Mouse (Mus musculus) 3134 (cell line): ENCODE data around the gene Pltp.
A peak's percentile ranks its signal among the peaks of the same experiment; 100 is the strongest.
"Not testable (repeated sequence)": the region's sequence is repeated elsewhere in the genome, so short reads cannot be mapped to it uniquely, and the experiment has no call there.

ENCODE experiments used
- DNase-seq: peaks from one replicate; pipeline ENCODE4 v3.0.0-alpha.2; 2011; ENCODE audit warnings: low spot score; ENCODE audit not compliant: insufficient read length; ENCODE audit errors: extremely low read depth

Pltp gene

DNA sequence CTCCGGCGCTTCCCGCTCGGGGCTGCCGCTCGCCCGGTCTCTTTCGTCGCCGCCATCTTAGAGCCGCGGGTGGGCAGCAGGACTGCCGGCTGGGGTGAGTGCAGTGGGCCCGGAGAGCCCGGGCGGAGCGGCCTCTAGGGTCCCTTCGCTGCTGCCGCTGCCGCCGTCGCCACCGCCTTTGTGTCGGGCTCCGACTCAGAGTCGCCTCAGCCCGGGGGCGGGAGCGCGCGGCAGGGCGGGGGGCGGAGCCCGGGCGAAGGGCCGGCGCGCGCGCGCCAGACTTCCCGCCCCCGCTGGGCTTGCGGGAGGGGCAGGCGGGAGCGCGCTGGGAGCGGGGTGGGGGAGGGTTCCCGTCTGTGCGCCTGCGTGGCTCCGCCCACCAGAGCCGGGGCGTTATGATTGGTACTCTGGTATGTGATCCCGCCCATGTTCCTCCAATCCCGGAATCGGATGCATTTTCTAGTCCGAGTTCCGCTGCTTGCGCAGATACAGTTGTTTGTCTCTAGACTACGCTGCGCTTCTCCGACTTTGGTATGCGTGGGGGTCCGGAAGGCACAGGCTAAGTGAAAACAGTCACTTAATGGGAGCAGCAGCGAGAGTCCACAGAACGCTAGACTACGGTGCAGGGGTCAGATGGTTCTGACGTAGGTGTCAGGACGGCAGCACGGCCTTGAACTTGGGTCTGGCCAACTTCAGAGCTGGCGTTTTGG, 22.2 kb upstream of the Pltp start:
- DNase-seq = peak; percentile 97

DNA sequence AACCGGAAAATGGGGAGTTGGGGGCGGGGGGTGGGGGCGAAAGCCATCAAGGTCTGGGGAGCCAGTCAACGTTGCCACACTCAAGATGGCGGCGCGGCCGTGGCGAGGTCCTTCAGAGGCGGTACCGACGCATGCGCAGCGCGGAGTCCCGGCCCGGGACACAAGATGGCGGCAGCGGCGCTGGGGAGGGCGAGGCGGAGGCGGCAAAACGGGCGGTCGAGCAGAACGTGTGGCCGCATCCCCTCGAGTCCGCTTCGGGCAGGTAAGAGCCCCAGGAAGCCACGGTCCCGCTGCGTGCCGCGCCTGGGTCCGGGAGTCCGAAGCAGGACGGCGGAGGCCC, 21.7 kb upstream of the Pltp start, which contains the start of gene Pcif1:
Gene Pcif1 (plus strand): TSS at position 77 of the 340 bp plus-strand sequence.
- peak; percentile 91 for DNase-seq

DNA sequence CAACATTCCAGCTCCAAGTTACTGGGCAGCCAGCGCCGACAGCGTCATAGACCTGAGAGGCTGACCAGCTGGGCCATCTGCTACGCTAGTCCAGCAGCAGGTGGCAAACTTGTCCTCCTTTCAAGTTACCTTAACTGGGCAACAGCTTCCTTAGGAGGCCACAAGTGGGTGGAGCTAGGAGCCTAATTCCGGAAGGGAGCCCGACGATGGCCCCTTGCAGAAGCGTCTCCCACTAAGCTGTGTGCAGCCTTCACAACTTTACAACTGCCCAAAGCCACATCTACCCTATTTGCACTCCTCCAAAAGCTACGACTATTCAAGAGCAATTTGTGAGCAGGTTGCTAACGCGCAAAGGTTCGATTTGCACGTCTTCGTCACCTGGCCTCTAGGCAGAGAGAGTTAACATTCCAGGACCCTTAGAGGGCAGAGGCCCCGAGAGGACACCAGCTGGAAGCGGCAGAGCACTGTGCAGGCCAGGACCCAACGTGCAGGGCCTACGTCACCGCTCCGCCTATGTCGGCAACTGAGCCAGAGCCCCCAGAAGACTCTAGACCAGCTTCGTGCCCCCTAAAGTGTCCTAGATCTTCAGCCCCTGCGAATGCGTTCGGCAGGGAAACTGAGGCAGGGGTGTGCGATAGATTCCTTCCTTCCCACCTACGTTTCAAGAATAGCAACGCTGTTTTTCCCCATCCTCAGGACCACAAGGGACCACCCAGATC, 21.2 kb upstream of the Pltp start:
- DNase-seq = peak; percentile 71

DNA sequence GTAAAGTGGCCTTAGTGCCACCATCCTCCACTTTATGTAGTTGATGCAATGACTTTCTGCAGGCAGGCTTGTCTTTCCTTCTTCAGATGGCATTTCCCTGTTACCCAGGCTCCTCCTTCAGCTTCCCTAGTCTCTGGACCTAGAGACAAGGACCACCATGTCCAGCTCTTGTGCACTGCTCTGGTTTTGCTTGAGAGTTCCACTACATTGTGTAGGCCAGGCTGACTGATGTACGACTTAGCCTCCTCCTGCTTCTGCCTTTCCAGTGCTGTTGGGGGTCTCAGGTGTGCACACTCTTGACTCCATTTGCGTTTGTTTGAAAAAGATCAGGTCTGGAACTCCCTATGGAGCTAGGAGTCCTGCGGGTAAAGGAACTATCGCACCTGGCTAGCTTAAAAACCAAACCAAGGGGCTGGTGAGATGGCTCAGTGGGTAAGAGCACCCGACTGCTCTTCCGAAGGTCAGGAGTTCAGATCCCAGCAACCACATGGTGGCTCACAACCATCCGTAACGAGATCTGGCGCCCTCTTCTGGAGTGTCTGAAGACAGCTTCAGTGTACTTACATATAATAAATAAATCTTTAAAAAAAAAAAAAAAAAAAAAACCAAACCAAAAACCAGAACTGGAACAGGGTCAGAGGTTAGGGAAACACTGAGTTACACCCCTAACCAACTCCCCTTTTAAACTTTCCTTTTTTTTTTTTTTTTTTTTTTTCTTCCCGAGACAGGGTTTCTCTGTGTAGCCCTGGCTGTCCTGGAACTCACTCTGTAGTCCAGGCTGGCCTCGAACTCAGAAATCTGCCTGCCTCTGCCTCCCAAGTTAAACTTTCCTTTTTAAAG, 20.1 kb upstream of the Pltp start:
- not testable (repeated sequence) for DNase-seq

DNA sequence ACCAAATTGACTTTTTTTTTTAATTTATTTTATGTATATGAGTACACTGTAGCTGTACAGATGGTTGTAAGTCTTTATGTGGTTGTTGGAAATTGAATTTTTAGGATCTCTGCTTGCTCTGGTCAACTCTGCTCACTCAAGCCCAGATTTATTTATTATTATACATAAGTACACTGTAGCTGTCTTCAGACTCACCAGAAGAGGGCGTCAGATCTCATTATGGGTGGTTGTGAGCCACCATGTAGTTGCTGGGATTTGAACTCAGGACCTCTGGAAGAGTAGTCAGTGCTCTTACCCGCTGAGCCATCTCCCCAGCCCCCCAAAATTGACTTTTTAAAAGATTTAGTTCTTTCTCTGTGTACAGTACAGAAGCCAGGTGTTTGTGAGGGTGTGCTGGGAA, 18.1 kb upstream of the Pltp start:
- DNase-seq = not testable (repeated sequence)

DNA sequence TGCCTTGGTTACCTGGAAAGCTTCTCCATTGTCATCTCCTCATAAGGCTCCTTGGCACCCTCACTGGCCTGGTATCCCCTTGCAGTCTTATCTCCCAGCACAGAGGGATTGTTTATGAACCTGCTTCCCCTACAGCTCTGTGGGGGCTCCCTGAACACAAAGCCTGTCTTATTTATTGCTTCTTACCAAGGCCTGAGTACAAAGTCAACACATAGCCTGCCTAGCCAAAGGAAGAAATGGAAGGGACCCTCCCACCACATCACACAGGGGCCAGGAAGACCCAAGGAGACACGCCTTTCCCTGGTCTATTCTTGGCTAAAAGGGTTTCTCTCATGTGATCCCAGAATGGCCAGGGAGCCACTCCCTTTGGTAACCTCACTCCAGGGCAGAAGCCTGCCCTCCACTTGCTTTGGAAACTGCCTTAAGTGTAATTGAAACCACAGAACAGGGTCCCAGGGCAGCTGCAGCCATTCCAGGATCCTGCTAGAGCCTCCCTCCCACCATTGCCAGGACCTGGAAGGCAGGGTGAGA, 16.8 kb upstream of the Pltp start:
- DNase-seq = no peak

DNA sequence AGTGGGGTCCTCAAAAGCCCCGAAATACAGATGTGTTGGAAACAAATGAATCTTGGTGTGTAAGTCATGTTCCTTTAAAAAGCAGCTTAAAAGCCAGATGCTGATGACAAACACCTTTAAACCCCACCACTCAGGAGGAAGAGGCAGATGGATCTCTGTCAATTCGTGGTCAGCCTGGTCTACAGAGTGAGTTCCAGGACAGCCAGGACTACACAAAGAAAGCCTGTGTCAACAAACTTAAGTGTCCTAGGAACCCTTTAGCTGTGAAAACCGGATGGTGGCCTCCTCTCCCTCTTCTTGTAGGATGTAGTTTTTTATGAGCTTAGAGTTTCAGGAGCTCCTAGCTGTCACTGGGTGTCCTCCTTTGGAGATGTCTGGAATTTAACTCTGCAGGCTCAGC, 16.1 kb upstream of the Pltp start:
- DNase-seq = no peak

DNA sequence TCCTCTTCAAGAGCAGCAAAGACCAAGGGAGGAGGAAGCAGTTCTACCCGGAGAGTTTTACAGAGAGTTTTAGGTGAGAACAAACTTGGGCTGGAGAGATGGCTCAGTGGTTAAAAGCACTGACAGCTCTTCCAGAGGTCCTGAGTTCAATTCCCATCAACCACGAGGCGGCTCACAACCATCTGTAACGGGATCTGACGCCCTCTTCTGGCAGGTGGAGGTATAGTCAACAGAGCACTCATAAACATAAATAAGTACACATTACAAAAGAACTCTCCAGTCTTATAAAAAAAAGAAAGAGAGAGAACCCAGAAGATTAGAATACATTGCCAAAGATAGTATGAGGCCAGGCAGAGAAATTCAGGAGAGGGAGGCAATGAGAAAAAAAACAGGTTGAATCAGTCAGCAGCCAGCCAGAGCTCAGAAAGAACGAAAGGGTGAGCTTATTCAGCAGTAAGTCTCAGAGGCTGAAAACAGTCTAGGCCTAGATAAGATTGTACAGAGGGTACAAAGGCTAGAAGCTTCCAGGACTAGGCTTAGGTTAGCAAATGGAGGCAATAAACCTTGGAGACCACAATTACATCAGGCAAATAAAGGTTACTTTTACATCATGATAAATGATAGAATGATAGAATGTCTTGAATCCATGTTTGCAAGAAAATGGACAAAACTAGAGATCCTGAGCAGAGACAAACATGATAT, 14.2 kb upstream of the Pltp start:
- DNase-seq = no peak

DNA sequence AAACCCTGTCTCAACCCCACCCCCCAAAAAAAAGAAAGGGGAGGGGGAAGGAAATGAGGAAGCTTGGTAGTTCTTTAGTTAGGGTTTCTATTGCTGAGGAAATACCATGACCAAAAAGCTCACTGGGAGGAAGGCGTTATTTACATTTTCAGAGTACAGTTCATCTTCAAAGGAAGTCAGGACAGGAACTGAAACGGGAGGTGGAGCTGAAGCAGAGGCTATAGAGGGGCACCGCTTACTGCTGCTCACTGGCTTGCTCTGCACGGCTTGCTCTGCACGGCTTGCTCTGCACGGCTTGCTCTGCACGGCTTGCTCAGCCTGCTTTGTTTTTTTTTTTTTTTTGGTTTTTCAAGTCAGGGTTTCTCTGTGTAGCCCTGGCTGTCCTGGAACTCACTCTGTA, 11.0 kb upstream of the Pltp start:
- no peak for DNase-seq

DNA sequence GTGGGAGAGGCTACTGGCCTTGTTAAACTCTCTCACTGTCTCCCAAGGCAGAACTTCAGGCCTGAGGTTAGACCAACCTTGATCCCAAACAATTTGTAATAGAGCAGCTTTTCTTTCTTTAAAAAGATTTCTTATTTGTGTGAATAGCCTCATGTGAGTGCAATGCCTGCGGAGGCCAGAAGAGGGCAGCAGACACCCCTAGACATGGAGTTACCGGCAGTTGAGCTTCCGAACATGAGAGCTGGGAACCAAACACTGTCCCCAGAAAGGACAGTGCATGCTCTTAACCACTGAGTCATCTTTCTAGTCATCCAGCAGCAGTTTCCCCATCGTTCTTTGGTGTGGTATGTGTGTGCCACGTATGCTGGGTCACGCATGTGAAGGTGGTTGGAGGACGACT, 10.1 kb upstream of the Pltp start:
- DNase-seq = no peak

DNA sequence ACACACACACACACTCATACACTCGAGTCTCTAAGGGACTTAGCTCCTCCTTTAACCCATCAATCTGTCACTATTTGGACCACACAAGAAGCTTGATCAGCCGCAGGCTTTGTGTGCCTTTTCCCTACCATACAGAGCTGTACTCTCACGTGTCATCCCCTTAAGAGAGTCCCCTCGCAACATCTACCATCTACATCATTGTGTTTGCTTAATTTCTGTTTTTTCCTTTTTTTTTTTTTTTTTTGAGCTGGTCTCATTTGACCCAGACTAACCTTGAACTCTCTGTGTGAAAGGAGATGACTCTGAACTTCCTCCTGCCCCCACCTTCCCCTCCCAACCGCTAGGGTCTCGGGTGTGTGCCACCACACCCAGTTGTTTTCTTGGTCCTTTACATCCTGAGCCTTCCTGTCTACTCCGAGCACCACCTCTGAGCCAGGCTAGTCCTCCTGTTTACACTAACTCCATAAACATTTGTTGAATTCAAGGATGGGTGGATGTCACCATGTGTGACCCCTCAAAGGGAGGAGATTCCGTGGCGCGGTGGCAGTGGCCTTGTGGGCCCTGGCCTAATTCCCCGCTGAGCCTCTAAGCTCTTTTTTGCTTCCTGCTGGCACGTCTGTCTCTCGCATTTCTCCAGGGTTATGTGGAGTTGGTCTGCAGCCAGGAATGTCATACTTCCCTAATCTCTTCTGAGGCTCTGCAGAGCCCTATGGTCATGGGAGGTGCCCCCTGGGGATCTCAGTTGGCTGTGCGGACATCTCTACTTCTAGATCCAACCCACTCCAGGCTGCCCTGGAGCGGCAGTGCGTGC, 9.4 kb upstream of the Pltp start:
- DNase-seq = peak; percentile 84

DNA sequence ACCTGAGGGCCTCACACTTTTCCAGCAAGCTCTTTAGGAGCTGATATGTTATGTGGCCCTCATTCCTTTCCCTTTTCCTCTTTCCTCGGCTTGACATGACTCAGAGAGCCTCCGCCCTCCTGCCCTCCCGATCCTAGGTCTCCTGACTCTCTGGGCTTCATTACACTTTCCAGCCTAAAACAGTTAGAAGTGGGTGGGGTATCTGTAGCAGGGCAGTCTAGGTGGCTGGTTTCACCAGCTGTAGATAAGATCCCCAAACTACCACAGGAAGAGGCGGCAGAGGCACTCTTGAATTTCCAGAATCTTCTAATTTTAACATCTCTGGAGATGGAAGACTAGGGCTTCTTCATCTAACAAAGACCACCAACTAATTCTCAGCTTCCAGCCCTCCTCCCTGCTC, 7.1 kb upstream of the Pltp start:
- DNase-seq = no peak

DNA sequence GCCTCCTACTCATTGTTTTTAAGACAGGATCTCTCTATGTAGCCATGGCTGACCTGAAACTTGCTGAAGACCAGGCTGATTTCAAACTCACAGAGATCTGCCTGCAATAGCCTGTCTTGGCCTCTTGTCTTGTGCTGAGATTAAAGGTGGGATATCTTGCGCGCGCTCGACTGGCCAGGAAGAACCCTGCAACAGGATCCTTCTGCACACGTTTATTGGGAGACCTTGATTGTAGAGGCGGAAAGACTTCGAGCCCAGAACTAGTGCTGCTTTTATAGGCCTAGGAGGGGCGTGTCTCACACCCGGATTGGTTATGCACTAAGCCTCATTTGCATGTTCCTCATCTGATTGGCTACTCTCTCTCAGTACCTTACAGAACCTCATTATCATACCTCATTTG, 5.9 kb upstream of the Pltp start:
- not testable (repeated sequence) for DNase-seq

DNA sequence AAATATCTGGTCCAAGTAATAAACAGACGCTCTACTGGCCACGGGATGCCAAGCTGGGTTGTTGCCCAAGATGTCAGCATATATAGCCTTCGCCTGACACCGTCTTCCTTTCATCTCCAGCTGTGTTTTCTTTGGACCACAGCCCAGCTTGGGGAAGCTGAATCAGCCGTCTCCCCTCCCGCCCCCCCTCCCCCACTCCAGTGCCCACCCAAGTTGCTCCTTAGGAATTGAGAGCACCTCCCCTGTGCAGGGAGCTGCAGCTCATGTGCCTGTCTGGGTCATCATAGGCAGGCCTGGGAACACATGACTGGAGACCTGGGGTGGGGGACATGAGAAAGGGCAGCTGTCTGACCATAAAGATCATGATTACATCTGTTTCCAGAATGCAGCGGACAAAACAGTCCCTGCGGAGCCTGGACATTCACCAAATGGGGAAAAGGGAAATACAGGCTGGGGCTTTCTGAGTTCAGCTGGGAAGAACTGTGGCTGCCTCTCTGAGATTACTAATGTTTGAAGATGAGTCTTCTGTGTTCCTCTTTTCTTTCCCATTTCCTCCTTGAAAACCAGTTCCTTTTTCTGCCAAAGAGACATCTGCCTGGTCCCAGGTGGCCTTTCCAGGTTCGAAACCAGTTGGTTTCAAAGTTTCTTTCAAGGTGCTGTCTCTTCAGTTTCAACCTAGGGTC, 4.8 kb upstream of the Pltp start:
- DNase-seq = peak; percentile 35

DNA sequence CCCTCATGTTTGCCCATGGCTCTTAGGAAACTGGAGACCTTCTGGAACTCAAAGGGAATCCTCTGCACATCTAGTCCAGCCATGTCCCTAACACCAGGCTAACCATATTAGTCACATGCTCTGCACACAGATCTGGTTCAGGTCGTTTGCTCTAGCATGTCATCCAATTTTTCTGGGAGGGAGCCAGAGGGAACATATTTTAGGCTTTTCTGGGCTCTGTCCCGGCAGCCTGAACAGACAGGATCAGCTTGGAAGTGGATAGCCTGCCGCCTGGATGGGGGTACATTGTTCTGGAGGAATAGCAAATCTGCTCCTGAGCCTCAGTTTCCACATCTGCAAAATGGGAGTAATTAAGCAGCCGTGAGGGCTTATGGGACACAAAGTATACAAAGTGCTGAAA, 3.6 kb upstream of the Pltp start:
- DNase-seq = no peak

DNA sequence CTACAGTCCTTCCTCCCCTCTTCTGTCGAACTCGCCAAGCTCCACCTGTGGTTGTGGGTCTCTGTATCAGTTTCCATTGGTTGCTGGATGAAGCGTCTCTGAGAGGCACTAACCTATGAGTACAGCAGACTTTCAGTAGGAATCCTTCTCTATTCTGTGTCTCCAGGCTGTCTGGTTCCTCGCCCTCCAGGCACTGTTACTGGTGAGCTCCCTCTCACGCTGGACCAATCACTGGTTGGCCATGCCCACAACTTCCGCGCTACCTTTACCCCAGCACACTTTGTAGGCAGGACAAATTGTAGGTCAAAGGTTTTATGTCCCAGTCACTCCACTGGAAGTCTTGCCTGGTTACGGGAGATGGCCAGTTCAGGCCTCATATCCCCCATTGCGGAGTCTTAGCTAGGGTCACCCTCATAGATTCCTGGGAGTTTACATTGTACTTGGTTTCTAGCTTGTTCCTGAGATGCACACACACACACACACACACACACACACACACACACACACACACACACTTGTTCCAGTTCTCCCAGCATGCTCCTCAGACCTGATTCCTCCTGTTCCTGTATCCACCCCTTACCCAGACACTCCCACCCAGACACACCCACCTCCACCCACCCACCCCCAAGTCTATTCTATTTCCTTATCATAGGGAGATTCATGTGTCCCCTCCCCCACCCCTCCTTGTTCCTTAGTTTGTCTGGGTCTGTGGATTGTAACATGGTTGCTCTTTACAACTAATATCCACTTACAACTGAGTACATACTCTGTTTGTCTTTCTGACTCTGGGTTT, 2.3 kb upstream of the Pltp start:
- no peak for DNase-seq

DNA sequence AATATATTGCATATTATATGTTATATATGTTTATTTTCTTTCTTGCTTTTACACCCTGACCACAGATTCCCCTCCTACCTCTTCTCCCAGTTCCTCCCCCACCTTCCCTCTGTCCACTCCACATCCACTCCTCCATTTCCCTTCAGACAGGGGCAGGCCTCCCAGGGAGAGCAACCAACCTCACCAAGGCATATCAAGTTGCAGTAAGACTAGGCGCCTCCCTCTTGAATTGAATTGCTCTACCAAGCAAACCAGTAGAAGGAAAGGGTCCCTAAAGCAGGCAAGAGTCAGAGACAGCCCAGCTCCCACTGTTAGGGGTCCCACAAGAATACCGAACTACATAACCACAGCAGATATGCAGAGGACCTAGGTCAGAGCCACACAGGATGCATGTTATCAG, 1.6 kb upstream of the Pltp start:
- no peak for DNase-seq

DNA sequence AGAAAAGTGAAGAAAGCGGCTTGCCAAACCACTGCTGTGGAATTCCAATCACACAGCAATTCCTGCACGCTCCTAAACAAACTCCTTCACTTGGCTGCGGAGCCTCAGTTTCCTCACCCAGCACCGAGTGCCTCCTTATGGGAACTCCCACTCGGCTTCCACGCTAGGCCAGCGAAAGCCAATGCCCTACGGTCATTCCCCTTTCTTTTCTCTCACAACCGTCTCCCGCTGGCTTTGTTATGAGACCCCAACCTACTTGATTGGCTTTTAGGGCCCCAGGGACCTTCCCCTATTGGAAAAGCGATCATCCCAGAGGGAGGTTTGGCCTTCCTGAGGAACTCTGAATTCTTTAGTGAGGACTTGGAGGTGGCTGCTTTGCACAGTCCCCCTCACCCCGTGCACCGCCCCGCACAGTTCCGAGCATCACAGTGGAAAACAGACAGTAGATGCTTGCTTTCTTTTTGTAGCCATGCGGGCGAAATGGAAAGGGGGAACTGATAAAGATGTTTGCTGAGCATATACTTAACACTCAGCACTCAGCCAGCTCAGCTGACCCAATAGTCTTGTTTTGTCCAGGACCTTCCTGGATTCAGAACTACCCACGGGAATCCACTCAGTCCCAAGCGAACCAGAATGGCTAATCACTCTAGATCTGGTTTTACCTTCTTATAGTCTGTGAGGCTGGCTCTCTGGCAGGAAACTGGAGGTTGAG, 487 bp upstream of the Pltp start:
- no peak for DNase-seq
